Mouse (Mus musculus): ENCODE data around the gene Zfp384. TPM values are rescaled to one million over a fixed set of nuclear protein-coding genes. Genes with fewer than 3 reads are reported as not detected.

Gene Zfp384
- polyA plus RNA-seq (2016; fragmentation: Nextera tagmentation; extraction: Ambion mirVana) = 18.0 and 20.6 TPM in 2 replicates

DNA sequence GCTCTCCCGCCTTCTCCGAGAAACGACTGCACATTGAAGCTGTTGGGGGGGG is at the start of gene Zfp384:
Gene Zfp384 (plus strand): TSS at position 17 of the 52 bp plus-strand sequence.
- WGBS = 0% methylated on average over 2 of the region's 3 CpGs
- H3K4me2 ChIP-seq (replicated peaks) = peak within 1 kb of the TSS; percentile 85
- no peaks in the 10 kb centered on the region for H3K9me3 ChIP-seq
- H3K36me3 ChIP-seq = peaks cover 21% of the 10 kb centered on the region; the same call in 1 of the 2 replicates
- ATAC-seq (ENCODE audit: low FRiP score, low read depth) = no peak
- H3K9ac ChIP-seq (replicated peaks) = peak within 1 kb of the TSS; percentile 93
- H3K27ac ChIP-seq (replicated peaks) = peak within 1 kb of the TSS; percentile 99
- 0 out of 2 replicates have a peak, but pooled peaks cover 4% of the 10 kb centered on the region for H3K27me3 ChIP-seq
- H3K4me1 ChIP-seq = peaks cover 26% of the 10 kb centered on the region
- peak within 1 kb of the TSS; percentile 92 for H3K4me3 ChIP-seq

DNA sequence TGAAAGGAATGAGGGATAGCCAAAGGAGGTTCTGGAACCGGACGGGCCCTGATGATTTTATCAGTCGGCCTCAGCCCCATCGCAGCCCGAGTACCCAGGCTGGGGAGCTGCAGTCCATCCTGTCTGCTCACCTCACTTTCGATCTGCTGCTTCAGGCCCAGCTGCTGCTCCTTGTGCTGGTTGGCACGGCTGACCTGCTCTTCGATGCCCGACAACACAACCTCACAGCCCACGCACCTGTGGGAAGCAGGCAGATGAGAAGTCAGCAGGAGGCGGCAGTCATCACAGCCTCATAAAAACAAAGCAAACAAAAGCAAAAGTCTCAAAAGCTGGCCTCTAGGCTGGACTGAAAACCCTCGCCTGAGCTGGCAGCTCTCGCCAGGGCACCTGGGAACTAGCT is 49.0 kb upstream of the Zfp384 start:
- Histone ChIP-seq H3K4me1 (peaks cover 9% of the 10 kb centered on the region), H3K4me2 (replicated peaks) (no peak overlapping the region), H3K27ac (replicated peaks) (no peak overlapping the region), H3K36me3 (peaks cover 67% of the 10 kb centered on the region), H3K4me3 (no peak overlapping the region), H3K9me3 (no peaks in the 10 kb centered on the region), H3K27me3 (no peaks in the 10 kb centered on the region), H3K9ac (replicated peaks) (no peak overlapping the region)
- 89% methylated on average over 13 of the region's 13 CpGs for WGBS
- no peak for ATAC-seq (ENCODE audit: low FRiP score, low read depth)

DNA sequence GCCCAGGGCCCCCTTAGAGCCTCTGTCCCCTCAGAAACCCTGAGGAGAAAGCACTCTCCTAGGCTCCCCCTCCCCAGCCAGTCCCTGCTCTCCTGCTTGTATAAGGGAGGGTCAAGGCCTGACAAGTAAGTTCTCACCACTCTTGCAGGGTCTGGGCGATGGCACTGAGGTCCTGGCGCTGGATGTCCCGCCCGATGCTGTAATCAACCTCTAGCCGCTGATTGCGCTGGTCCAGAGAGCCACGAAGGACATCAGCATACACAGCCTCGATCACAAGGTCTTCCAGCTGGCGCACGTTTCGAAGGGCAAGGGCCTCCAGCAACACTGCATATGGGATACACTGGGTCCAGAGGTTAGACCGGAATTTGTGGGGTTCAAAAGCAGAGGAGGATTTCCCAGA is 47.9 kb upstream of the Zfp384 start:
- Histone ChIP-seq H3K4me1 (peaks cover 11% of the 10 kb centered on the region), H3K27ac (replicated peaks) (no peak overlapping the region), H3K27me3 (no peaks in the 10 kb centered on the region), H3K36me3 (peaks cover 63% of the 10 kb centered on the region), H3K9me3 (no peaks in the 10 kb centered on the region), H3K4me2 (replicated peaks) (no peak overlapping the region), H3K4me3 (no peak overlapping the region), H3K9ac (replicated peaks) (no peak overlapping the region)
- no peak for ATAC-seq (ENCODE audit: low FRiP score, low read depth)
- 97% methylated on average over 12 of the region's 12 CpGs for WGBS

DNA sequence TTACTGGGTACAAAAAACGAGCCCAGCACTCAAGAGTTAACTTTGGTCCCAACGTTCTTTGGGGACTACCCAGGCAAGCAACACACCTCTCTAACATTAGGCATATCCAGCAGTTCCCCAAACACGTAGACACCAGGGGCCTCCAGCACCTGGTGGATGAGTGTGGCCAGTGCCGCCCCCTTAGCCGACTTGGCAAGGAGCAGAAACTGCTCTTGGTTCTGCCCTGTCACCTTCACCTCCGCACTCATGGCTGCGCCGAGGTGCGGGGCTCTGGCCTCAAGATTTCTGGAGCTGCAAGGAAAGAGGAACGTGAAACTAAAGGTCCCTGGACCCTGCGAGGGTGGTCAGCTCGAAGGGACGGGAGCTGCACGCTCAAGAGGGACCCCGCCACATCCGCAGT is 44.3 kb upstream of the Zfp384 start:
- Histone ChIP-seq H3K27me3 (no peaks in the 10 kb centered on the region), H3K4me1 (peaks cover 17% of the 10 kb centered on the region), H3K4me3 (peak overlapping the region; percentile 68), H3K36me3 (peaks cover 41% of the 10 kb centered on the region), H3K9ac (replicated peaks) (peak overlapping the region; percentile 81), H3K4me2 (replicated peaks) (peak overlapping the region; percentile 91), H3K9me3 (no peaks in the 10 kb centered on the region), H3K27ac (replicated peaks) (peak overlapping the region; percentile 87)
- WGBS = 43% methylated on average over 16 of the region's 16 CpGs
- ATAC-seq (ENCODE audit: low FRiP score, low read depth) = peak; percentile 42; the same call in 1 of the 2 replicates

DNA sequence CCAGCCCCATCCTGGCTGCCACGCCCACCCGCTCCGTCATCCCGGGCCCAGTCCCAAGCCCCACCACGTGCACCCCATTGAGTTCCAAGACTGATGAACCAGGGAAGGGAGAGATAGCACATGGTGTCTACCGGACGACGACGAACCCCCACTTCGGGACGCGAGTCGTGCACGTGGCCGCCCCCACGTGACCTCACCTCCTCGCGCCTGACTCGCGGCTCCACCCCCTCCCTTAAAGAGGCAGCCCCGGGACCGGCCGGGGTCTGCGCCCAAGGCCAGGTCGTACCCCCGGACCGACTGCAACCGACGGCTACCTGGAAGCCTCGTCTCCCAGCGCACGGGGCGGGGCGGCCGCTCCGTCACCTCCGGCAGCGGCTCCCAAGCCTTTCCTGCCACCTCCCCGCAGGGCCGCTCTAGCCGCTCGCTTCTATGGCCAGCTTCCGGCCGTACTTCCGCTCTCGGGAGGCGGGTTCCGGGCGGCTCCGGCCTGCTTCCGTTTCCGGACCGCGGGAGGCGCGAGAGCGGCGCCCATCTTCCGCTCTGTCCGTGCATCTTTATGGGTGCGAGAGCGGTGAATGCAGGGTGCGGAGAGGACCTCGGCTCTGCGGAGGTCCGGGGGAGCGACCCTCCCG is 43.7 kb upstream of the Zfp384 start, which contains the start of gene Cops7a:
Gene Cops7a (minus strand): TSS at position 451 of the 632 bp plus-strand sequence.
- peak; percentile 95 for ATAC-seq (ENCODE audit: low FRiP score, low read depth)
- H3K36me3 ChIP-seq = peaks cover 36% of the 10 kb centered on the region
- H3K27me3 ChIP-seq = no peaks in the 10 kb centered on the region
- peak within 1 kb of the TSS; percentile 81 for H3K9ac ChIP-seq (replicated peaks)
- peak within 1 kb of the TSS; percentile 68 for H3K4me3 ChIP-seq
- H3K4me1 ChIP-seq = peaks cover 17% of the 10 kb centered on the region
- no peaks in the 10 kb centered on the region for H3K9me3 ChIP-seq
- under 1% methylated on average over 67 of the region's 68 CpGs for WGBS
- H3K27ac ChIP-seq (replicated peaks) = peak within 1 kb of the TSS; percentile 87
- H3K4me2 ChIP-seq (replicated peaks) = peak within 1 kb of the TSS; percentile 91

DNA sequence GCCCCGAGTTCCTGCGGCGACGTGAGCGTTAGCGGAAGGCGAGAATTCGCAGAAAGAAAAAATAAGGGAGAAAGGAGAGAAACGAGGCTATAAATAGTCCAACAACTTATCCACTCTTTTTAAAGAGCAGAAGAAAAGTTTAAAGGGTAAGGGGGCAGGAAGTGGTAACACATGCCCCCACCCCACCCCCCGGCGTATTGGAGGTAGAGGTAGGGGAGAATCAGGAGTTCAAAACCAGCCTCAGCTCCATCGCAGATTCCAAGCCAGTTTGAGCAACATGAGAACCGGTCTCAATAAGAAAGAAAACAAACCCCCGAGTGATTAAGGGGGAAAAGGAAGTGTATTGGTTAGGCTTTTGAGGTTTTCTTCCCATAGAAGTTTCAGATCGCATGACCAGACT is 43.2 kb upstream of the Zfp384 start:
- H3K27ac ChIP-seq (replicated peaks) = peak overlapping the region; percentile 87
- peak overlapping the region; percentile 81 for H3K9ac ChIP-seq (replicated peaks)
- H3K4me3 ChIP-seq = peak overlapping the region; percentile 68
- H3K4me1 ChIP-seq = peaks cover 17% of the 10 kb centered on the region
- no peaks in the 10 kb centered on the region for H3K9me3 ChIP-seq
- no peaks in the 10 kb centered on the region for H3K27me3 ChIP-seq
- H3K4me2 ChIP-seq (replicated peaks) = peak overlapping the region; percentile 91
- peaks cover 30% of the 10 kb centered on the region for H3K36me3 ChIP-seq
- whole genome bisulfite sequencing = 18% methylated on average over 15 of the region's 15 CpGs
- ATAC-seq (ENCODE audit: low FRiP score, low read depth) = peak; percentile 12; the same call in 1 of the 2 replicates

DNA sequence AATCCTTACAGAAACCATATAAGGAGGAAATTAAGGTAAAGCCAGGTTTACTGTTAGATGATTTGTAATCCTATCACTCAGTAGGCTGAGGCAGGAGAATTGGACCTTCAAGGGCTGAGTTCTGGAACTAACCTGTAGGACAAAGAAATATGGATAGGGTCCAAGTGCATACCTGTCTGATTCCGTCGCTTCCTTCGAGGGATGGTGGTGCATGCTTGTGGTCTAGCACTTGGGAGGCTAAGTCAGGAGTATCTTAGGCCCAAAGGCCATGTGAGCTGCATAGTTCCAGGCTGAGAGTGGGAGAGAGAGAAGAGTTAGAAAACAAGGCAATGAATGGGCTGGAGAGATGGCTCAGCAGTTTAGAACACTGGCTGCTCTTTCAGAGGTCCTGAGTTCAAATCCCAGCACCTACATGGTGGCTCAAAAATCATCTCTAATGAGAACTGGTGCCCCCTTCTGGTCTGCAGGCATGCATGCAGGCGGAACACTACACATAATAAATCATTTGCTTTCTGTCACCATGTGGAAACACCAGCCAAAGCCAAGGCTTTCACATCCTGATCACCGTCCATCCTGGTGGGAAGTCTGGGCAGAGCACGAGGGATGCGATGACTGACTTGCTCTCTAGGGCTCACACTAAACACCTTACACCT is 42.4 kb upstream of the Zfp384 start:
- peaks cover 22% of the 10 kb centered on the region for H3K36me3 ChIP-seq
- H3K27me3 ChIP-seq = no peaks in the 10 kb centered on the region
- no peak for ATAC-seq (ENCODE audit: low FRiP score, low read depth)
- H3K27ac ChIP-seq (replicated peaks) = no peak overlapping the region
- no peaks in the 10 kb centered on the region for H3K9me3 ChIP-seq
- WGBS = 97% methylated on average over 7 of the region's 7 CpGs
- peak overlapping the region; percentile 68; the same call in 1 of the 2 replicates for H3K4me3 ChIP-seq
- peaks cover 17% of the 10 kb centered on the region for H3K4me1 ChIP-seq
- no peak overlapping the region for H3K9ac ChIP-seq (replicated peaks)
- H3K4me2 ChIP-seq (replicated peaks) = peak overlapping the region; percentile 91

DNA sequence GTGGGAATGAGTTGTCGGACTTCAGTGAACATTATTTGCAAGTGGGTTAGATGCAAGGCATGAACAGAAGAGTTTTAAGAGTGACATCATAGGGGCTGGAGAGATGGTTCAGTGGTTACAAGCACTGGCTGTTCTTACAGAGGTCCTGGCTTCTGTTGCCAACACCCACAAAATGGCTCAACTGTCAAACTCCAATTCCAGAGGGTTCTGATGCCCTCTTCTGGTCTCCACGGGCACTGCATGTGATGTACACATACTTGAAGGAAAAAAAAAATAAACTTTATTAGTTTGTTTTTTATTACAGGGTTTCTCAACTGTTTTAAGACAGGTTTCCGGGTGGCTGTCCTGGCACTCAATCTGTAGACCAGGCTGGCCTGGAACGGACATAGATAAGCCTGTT is 41.2 kb upstream of the Zfp384 start:
- Histone ChIP-seq H3K4me3 (no peak overlapping the region), H3K4me1 (peaks cover 17% of the 10 kb centered on the region), H3K36me3 (peaks cover 10% of the 10 kb centered on the region; the same call in 1 of the 2 replicates), H3K27ac (replicated peaks) (no peak overlapping the region), H3K9me3 (no peaks in the 10 kb centered on the region), H3K27me3 (no peaks in the 10 kb centered on the region), H3K4me2 (replicated peaks) (no peak overlapping the region), H3K9ac (replicated peaks) (no peak overlapping the region)
- 76% methylated on average over 4 of the region's 4 CpGs for WGBS
- no peak for ATAC-seq (ENCODE audit: low FRiP score, low read depth)

DNA sequence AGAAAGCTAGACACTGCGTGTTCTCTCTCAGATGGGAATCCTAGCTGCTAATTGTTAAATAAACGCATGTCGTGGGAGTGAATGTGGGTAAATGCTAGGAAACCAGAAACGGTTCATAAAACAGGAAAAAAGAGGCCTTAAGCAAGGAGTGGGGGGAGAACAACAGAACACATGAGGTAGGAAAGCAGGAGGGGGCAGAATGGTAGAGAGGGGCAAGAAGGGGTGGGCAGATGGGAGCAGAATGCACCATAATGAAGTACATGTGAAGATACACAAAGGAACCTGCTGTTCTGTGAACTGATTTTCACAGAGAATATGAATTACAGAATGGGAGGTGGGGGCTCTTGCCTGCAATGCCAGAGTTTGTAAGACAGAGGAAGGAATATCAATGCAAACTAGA is 16.7 kb upstream of the Zfp384 start:
- H3K27me3 ChIP-seq = peaks cover 61% of the 10 kb centered on the region
- 81% methylated on average over 4 of the region's 4 CpGs for WGBS
- no peaks in the 10 kb centered on the region for H3K36me3 ChIP-seq
- H3K4me1 ChIP-seq = peaks cover 13% of the 10 kb centered on the region
- no peak for ATAC-seq (ENCODE audit: low FRiP score, low read depth)
- H3K9me3 ChIP-seq = peaks cover 11% of the 10 kb centered on the region
- H3K27ac ChIP-seq (replicated peaks) = no peak overlapping the region
- no peak overlapping the region for H3K4me2 ChIP-seq (replicated peaks)
- no peak overlapping the region for H3K9ac ChIP-seq (replicated peaks)
- no peak overlapping the region for H3K4me3 ChIP-seq

DNA sequence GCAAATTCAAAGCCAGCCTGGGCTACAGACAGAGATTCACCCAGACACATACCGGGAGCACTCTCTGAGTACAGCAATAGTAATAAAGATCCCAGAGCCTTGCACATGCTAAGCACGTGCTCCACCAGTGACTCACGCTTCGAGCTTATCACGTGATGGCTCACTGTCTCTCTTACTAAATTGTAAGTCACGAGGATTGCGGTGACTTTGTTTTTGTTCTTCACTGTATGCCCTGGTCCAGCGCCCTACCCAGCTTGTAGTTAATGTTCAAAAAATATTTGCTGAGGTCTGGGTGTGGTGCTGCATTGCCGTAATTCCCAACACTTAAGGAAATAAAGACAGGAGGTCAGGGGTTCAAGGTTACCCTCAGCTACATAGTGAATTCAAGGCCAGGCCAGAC is 15.6 kb upstream of the Zfp384 start:
- Histone ChIP-seq H3K27ac (replicated peaks) (no peak overlapping the region), H3K4me3 (no peak overlapping the region), H3K36me3 (no peaks in the 10 kb centered on the region), H3K9ac (replicated peaks) (no peak overlapping the region), H3K4me2 (replicated peaks) (no peak overlapping the region), H3K27me3 (peaks cover 69% of the 10 kb centered on the region), H3K4me1 (peaks cover 17% of the 10 kb centered on the region), H3K9me3 (peaks cover 11% of the 10 kb centered on the region)
- WGBS = 84% methylated on average over 9 of the region's 9 CpGs
- ATAC-seq (ENCODE audit: low FRiP score, low read depth) = no peak

DNA sequence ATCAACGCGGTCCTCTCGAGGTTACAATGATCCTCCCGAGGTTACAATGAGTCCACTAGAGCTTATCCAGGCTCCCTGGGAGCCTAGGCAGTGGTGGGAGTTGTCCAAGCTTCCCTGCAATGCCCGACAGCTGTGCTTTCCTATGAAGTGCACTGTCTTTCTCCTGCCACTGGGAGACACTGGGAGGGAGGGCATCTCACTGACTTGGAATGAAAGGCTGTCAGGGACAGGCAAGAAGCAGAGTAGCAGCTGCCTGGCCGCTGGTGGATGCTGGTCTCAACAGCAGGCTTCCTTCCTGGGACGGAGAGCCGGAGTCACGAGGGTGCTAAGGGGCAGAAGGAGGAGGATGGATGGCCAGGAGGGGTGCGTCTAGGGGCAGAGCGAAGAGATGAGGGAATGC is 15.1 kb upstream of the Zfp384 start:
- Histone ChIP-seq H3K36me3 (no peaks in the 10 kb centered on the region), H3K27me3 (peaks cover 73% of the 10 kb centered on the region), H3K4me2 (replicated peaks) (peak overlapping the region; percentile 26), H3K9me3 (peaks cover 11% of the 10 kb centered on the region), H3K4me1 (peaks cover 17% of the 10 kb centered on the region), H3K4me3 (no peak overlapping the region), H3K27ac (replicated peaks) (no peak overlapping the region), H3K9ac (replicated peaks) (no peak overlapping the region; the same call in 1 of the 2 replicates)
- ATAC-seq (ENCODE audit: low FRiP score, low read depth) = 0 out of 2 replicates have a peak, but pooled peaks have one; percentile 27
- 7% methylated on average over 11 of the region's 11 CpGs for WGBS

DNA sequence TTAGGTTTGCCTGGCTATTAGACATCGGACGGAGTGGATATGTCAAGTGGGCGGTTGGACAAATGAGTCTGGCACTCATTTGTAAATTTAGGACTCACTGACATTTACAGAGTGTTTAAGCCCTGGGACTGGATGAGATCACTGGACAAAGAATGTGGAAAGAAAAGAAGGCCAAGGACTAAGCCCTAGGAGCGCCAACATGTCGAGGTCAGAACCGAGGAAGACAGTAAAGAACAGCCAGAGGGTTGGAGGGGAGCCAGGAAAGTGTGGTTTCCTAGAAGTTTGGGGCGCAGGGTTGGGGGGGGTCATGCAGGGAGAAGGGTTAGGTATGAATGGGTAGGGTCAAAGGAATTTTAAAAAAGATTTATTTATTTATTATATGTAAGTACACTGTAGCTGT is 13.7 kb upstream of the Zfp384 start:
- WGBS = 82% methylated on average over 7 of the region's 7 CpGs

More for the DNA sequence above, 13.7 kb upstream of the Zfp384 start:
- Histone ChIP-seq H3K27me3 (peaks cover 87% of the 10 kb centered on the region), H3K4me3 (no peak overlapping the region), H3K9me3 (peaks cover 4% of the 10 kb centered on the region; the same call in 1 of the 2 replicates), H3K27ac (replicated peaks) (no peak overlapping the region), H3K4me2 (replicated peaks) (no peak overlapping the region), H3K4me1 (peaks cover 19% of the 10 kb centered on the region), H3K36me3 (no peaks in the 10 kb centered on the region), H3K9ac (replicated peaks) (no peak overlapping the region)
- ATAC-seq (ENCODE audit: low FRiP score, low read depth) = no peak
